Mouse (Mus musculus) myocyte (in vitro differentiated cells): ENCODE data around the gene Cog4. TPM values are rescaled to one million over a fixed set of nuclear protein-coding genes. Genes with fewer than 3 reads are reported as not detected.
A peak's percentile ranks its signal among the peaks of the same experiment; 100 is the strongest.
"Not testable (repeated sequence)": the region's sequence is repeated elsewhere in the genome, so short reads cannot be mapped to it uniquely, and the experiment has no call there.

Source experiments
- H3K27me3 ChIP-seq: one replicate; pipeline ENCODE4 v1.6.1; 2011; ENCODE audit not compliant: control insufficient read depth, insufficient read depth, insufficient read length
- H3K36me3 ChIP-seq: one replicate; pipeline ENCODE4 v1.6.1; 2011; ENCODE audit not compliant: control insufficient read depth, insufficient read depth
- H3K4me2 ChIP-seq: one replicate; pipeline ENCODE4 v1.6.1; 2011; ENCODE audit warnings: low read depth, control low read depth
- H3K4me3 ChIP-seq: one replicate; pipeline ENCODE4 v1.5.1; 2011; ENCODE audit warnings: mild to moderate bottlenecking, control low read depth, moderate library complexity
- H3K79me2 ChIP-seq: one replicate; pipeline ENCODE4 v1.6.1; 2011; ENCODE audit not compliant: control insufficient read depth, insufficient read depth
- H3ac ChIP-seq: one replicate; pipeline ENCODE4 v1.6.1; 2011; ENCODE audit not compliant: control insufficient read depth, insufficient read length
- CEBPB ChIP-seq: IDR thresholded peaks from 2 replicates; pipeline ENCODE4 v1.6.1; 2011; ENCODE audit warnings: mild to moderate bottlenecking, moderate library complexity; ENCODE audit not compliant: poor library complexity, insufficient read depth, severe bottlenecking
- E2F4 ChIP-seq: IDR thresholded peaks from one replicate; pipeline ENCODE4 v1.6.1; 2011; ENCODE audit warnings: mild to moderate bottlenecking, control low read depth, moderate library complexity; ENCODE audit not compliant: insufficient read depth
- MAX ChIP-seq: IDR thresholded peaks from one replicate; pipeline ENCODE4 v1.6.1; 2011; ENCODE audit warnings: low read depth, mild to moderate bottlenecking, control low read depth
- MYOD1 ChIP-seq, 3 experiments: IDR thresholded peaks; one replicate each; pipeline ENCODE4 v1.6.1; 2011; ENCODE audit warnings: control low read depth in 2 of 3, low read depth in 2 of 3, mild to moderate bottlenecking in 2 of 3, moderate library complexity in 1 of 3; ENCODE audit not compliant: insufficient read length in 2 of 3, control insufficient read depth in 1 of 3
- MYOG ChIP-seq, 3 experiments: IDR thresholded peaks; one replicate each; pipeline ENCODE4 v1.6.1; 2011; ENCODE audit warnings: control low read depth in 2 of 3, low read depth in 2 of 3, mild to moderate bottlenecking in 2 of 3; ENCODE audit not compliant: insufficient read length in 2 of 3, control insufficient read depth in 1 of 3, insufficient read depth in 1 of 3
- POLR2A ChIP-seq: IDR thresholded peaks from one replicate; pipeline ENCODE4 v1.6.1; 2011; ENCODE audit warnings: low read depth, mild to moderate bottlenecking, control low read depth, moderate library complexity; ENCODE audit not compliant: insufficient read length
- POLR2AphosphoS2 ChIP-seq: IDR thresholded peaks from one replicate; pipeline ENCODE4 v1.6.1; 2011; ENCODE audit warnings: low read depth, control low read depth; ENCODE audit not compliant: insufficient read length
- REST ChIP-seq: IDR thresholded peaks from one replicate; pipeline ENCODE4 v1.6.1; 2011; ENCODE audit warnings: mild to moderate bottlenecking, control low read depth, moderate library complexity; ENCODE audit not compliant: insufficient read depth, insufficient read length
- SRF ChIP-seq: IDR thresholded peaks from one replicate; pipeline ENCODE4 v1.6.1; 2011; ENCODE audit warnings: low read depth; ENCODE audit not compliant: control insufficient read depth, insufficient read length
- TCF12 ChIP-seq: IDR thresholded peaks from one replicate; pipeline ENCODE4 v1.6.1; 2011; ENCODE audit warnings: mild to moderate bottlenecking, control low read depth; ENCODE audit not compliant: poor library complexity, insufficient read depth, severe bottlenecking
- TCF3 ChIP-seq: IDR thresholded peaks from one replicate; pipeline ENCODE4 v1.6.1; 2011; ENCODE audit warnings: low read depth, control low read depth; ENCODE audit not compliant: insufficient read length
- USF1 ChIP-seq: IDR thresholded peaks from one replicate; pipeline ENCODE4 v1.6.1; 2011; ENCODE audit warnings: low read depth, mild to moderate bottlenecking, control low read depth, moderate library complexity
- polyA plus RNA-seq: library from polyadenylated mRNA; unstranded; fragments of >200 nt; fragmentation: generic; extraction: Trizol; gene quantifications from one replicate; pipeline ENCODE4 v1.2.1, GENCODE M21; 2012; ENCODE audit warnings: missing spikeins

Gene Cog4
- polyA plus RNA-seq, 1 experiment, result 71.6 TPM

DNA sequence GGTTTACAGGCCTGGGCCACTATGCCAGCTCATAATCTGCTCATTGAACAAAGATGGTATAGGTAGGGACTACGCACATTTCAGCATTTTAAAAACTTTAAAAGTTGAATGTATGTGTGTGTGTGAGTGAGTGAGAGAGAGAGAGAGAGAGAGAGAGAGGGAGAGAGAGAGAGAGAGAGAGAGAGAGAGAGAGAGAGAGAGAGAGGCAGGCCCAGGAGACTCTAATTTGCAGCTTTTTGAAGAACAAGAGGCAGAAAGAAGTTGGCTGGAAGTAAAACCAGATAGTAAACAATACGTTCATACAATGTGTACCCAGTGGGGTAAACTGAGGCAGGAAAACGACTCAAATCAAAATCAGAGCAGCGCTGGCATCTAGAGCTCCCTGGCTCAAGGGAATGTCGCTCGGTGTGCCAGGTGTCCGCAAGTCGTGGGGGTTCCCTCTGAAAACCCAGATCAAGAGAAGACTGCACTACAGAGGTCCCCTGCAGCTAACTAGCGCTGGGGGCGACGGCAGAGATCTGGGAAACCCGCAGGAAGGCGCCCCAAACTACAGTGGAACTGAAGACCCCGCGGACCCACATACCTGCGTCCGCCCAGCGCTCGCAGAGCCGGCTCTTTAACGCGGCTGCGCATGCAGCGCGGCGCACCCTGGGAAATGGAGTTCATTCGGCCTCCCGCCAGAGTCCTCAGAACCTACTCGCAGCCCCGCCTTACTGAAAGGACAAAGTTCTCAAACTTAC, 55.6 kb downstream of the Cog4 start, which contains the start of gene Fuk:
Fuk (minus strand) TSS at position 650 of the 740 bp plus-strand sequence.
- peak within 1 kb of the TSS; percentile 48 for H3K4me3 ChIP-seq
- no peaks in the 10 kb centered on the region for H3K36me3 ChIP-seq
- TF ChIP-seq CEBPB (no peak), POLR2AphosphoS2 (no peak), MYOG (IDR thresholded peaks at IDR 0.05; ENCODE audit: control insufficient read depth in 1 of 3, insufficient read depth in 1 of 3, insufficient read length in 2 of 3, low read depth in 2 of 3) (no peak), REST (no peak), USF1 (no peak), POLR2A (peak; percentile 58)
- no peaks in the 10 kb centered on the region for H3K79me2 ChIP-seq
- H3K27me3 ChIP-seq, result no peaks in the 10 kb centered on the region
- H3K4me2 ChIP-seq, result peak within 1 kb of the TSS; percentile 67
- no peak within 1 kb of the TSS for H3ac ChIP-seq

DNA sequence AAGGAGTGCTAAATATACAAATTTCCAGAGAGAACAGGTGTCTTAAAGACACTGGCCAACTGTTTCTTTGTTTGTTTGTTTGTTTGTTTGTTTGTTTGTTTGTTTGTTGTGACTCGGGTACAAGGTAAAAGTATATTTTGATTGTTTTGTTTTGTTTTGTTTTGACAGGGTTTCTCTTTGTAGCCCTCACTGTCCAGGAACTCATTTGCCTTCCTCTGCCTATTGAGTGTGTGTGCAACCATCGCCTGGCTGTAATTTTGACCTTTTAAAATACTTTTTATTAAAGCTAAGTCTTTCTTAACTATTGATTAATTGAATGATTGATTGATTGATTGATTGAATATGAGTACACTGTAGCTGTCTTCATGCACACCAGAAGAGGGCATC, 56.2 kb downstream of the Cog4 start:
- Histone ChIP-seq H3K27me3 (no peaks in the 10 kb centered on the region), H3K4me3 (peak overlapping the region; percentile 48), H3K4me2 (peak overlapping the region; percentile 67), H3K79me2 (no peaks in the 10 kb centered on the region), H3ac (no peak overlapping the region), H3K36me3 (no peaks in the 10 kb centered on the region)
- no peak for TF ChIP-seq REST
- no peak for TF ChIP-seq TCF12
- TF ChIP-seq CEBPB, result no peak
- TF ChIP-seq MAX, result no peak
- TF ChIP-seq E2F4, result no peak
- no peak for TF ChIP-seq TCF3
- TF ChIP-seq POLR2AphosphoS2, result no peak
- no peak for TF ChIP-seq USF1
- no peak for TF ChIP-seq MYOG (IDR thresholded peaks at IDR 0.05; ENCODE audit: control insufficient read depth in 1 of 3, insufficient read depth in 1 of 3, insufficient read length in 2 of 3, low read depth in 2 of 3)
- no peak for TF ChIP-seq MYOD1 (IDR thresholded peaks at IDR 0.05; ENCODE audit: control insufficient read depth in 1 of 3, insufficient read length in 2 of 3, low read depth in 2 of 3)
- TF ChIP-seq POLR2A, result no peak
- no peak for TF ChIP-seq SRF

DNA sequence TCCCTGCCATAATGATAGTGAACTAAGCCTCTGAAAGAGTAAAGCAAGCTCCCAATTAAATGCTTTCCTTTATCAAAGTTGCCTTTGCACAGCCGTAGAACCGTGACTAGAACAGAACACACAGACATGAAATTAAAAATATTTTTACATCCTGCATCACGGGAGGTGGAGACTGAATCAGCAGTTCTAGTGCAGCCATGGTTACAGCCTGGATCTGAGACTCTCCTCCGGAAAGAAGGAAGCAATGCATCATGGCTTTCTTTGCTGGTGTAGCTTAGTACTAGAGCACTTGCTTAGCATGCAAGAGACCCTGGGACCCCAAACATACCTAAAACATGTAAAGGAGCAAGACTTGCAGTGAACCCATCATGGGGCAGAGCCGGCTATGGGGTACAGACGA, 59.0 kb downstream of the Cog4 start:
- TF ChIP-seq POLR2A (no peak), MYOG (IDR thresholded peaks at IDR 0.05; ENCODE audit: control insufficient read depth in 1 of 3, insufficient read depth in 1 of 3, insufficient read length in 2 of 3, low read depth in 2 of 3) (no peak), MAX (no peak), MYOD1 (IDR thresholded peaks at IDR 0.05; ENCODE audit: control insufficient read depth in 1 of 3, insufficient read length in 2 of 3, low read depth in 2 of 3) (no peak), REST (no peak), POLR2AphosphoS2 (no peak), USF1 (no peak), SRF (no peak), TCF3 (no peak)
- Histone ChIP-seq H3ac (no peak overlapping the region), H3K4me3 (no peak overlapping the region), H3K4me2 (no peak overlapping the region), H3K27me3 (no peaks in the 10 kb centered on the region), H3K36me3 (no peaks in the 10 kb centered on the region), H3K79me2 (no peaks in the 10 kb centered on the region)

DNA sequence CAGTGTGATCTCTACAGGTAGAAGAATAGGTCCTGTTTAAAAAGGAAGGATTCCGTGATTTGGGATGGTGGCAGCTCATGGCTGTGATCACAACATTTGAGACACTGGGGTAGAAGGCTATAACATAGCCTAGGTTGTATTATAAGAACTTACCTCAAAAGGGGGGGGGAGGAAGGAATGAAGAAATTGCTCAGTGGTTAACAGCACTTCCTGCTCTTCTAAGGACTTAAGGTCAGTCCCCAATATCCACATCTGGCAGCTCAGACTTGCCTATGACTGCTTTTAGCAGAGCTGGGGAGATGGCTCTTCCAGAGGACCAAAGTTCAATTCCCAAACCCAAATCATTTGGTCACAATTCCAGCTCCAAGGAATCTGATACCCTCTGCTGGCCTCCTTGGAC, 60.3 kb downstream of the Cog4 start:
- no peak for TF ChIP-seq TCF12
- TF ChIP-seq TCF3, result no peak
- TF ChIP-seq USF1, result no peak
- no peak for TF ChIP-seq POLR2A
- no peak for TF ChIP-seq MAX
- no peak for TF ChIP-seq MYOD1 (IDR thresholded peaks at IDR 0.05; ENCODE audit: control insufficient read depth in 1 of 3, insufficient read length in 2 of 3, low read depth in 2 of 3)
- H3K4me2 ChIP-seq, result no peak overlapping the region
- H3K4me3 ChIP-seq, result no peak overlapping the region
- H3K27me3 ChIP-seq, result no peaks in the 10 kb centered on the region
- no peaks in the 10 kb centered on the region for H3K79me2 ChIP-seq
- H3K36me3 ChIP-seq, result no peaks in the 10 kb centered on the region
- H3ac ChIP-seq, result no peak overlapping the region

DNA sequence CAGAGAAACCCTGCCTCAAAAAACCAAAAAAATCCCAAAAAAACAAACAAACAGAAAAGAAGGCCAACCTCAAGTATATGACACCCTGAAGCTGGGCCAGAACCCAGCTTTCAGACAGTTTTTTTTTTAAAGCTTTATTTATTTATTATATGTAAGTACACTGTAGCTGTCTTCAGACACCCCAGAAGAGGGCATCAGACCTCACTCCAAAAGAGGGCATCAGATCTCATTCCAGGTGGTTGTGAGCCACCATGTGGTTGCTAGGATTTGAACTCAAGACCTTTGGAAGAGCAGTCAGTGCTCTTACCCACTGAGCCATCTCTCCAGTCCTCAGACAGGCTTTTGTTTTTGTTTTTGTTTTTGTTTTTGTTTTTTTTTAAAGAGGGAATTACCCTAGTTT, 63.5 kb downstream of the Cog4 start:
- not testable (repeated sequence) for H3K4me2 ChIP-seq, H3K27me3 ChIP-seq, H3K4me3 ChIP-seq, H3K79me2 ChIP-seq, H3ac ChIP-seq, H3K36me3 ChIP-seq
